Mouse (Mus musculus): ENCODE measurements around the gene Pnmal1.

Gene Pnmal1

DNA sequence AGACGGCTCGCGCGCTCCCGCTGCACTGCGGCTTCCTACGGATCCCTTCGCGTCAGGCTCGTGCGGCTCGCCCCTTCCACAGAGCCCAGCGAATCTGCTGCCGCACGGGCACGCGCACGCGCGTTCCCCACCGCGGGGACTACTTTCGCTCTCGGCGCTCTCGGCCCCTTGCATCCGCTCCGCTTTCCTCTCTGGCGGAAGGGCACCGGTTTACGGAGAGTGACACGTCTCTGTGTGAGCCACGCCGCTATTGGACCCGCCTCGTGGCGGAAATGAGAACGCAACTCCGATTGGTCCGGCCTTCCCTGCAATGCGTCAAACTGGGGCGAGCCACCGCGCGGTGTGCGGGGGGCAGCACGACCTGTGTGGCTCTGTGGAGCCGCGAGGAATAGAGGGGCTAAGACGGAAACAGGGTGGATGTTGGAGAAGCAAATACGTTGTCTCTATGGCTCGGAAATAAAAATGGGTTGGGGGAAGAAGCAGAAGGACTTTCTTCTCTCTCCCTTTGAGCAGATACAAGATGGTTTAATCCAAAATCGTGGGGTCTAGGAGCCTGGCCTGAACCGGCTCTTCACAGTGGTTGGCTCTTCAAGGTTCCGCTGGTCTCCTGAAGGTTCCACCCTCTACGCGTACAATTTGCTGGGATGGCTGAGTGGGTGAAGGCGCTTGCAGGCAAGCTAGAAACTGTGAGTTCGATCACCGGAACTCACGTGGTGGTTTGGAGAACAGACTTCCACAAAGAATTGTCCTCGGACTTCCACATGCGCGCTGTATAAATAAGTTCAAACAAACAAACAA, 35.2 kb upstream of the Pnmal1 start, which contains the start of gene Calm3:
TSS of gene Calm3 (minus strand) at position 78 of the 798 bp plus-strand sequence.
- DNase-seq (ENCODE audit: low read depth, low spot score): peak; percentile 99

DNA sequence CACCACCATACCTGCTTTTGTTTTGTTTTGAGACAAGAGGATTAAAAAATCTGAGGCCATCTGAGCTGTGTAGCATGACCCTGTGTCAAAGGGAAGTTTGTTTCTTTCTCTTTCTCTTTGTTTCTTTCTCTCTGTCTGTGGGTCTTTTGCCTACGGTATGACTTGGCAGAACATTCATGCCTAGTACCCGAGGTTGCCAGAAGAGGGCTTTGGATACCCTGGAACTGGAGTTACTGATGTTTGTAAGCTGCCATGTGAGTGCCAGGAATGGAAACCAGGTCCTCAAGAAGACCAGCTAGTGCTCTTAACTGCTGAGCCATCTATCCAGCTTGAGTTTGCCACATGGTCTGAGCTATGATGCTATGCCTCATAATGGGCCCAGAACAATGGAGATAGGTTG, 31.1 kb upstream of the Pnmal1 start:
- DNase-seq (ENCODE audit: low read depth, low spot score): no peak

DNA sequence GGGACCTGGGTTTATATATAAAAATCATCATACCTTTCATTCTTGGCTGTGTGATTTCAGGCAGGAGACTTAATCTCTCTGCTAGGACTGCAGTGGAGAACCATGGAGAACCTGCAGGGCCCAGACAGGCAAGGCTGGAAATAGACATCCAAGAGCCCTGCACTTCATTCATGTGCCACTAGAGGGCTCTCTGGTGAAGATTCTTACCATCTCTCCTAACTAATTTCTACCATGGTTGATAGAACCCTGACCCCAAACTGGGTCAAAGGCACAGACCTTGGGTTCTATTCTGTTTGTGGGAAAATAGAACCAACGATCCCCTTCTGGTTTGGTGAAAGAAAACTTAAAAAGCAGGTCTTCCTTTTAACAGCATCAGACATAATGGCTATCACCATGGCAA, 28.6 kb upstream of the Pnmal1 start:
- DNase-seq (ENCODE audit: low read depth, low spot score): no peak

DNA sequence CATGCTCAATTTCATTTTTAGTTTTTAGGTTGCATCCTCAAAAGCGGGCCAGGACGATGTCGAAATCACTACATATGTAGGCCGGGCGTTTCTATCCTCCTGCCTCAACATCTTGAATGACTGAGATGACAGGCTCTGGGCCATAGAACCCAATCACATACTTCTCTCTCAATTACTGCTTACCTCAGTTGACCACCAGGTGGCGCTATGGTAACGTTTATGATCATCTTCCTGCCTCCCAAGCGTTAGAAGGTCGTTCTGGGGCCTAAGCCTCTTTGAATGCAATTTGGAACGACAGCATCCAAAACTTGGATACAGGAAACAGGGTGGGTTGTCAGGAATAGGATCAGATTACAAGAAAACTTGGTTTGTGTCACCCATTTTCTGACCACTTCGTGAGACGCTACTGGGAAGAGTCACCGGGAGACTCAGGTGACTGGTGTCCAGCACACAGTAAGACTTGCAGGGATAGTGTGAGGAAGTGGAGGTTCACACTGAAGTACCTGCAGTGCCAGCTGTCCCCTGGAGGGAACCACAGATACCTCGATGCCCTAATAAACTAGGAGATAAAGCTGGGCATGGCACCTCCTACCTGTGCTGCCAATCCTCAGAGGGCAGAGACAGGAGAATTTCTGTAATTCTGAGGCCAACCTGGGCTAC, 27.4 kb upstream of the Pnmal1 start:
- DNase-seq (ENCODE audit: low read depth, low spot score): no peak

DNA sequence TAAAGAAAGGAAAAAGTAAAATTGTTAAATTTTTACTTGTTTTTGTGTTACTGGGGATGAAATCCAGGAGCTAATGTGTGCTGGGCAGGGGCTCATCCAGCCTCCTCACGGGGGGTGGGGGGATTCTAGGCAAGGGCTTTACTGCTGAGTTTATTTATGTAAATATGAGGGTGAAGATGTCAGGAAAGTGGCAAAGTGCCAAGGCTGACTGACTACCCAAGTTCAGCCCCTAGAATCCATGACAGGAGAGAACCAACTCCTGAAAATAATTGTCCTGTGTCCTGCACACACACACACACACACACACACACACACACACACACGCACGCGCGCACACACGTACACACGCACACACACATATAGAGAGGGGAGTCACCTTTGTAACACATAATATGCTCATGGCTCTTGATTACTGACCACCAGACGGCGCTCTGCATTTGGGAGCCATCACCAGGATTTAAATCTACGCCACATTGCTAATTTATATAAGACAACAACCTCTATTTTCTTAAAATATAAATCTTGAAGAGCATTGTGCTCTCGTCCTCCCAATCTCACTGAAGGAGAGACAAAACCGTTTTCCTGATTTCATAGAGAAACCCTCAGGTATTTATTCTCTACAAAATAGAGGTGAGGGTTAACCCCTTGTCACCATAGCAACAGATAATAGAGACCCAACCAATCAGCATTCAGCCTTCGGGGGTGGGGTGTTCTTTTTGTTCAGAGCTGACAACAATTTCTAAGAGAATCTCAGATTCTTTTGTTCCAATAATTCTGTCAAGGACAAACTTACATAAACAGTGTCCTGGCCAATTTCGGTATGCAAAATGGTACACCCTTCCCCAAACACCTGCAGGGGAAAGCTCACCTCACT, 26.5 kb upstream of the Pnmal1 start:
- no peak for DNase-seq (ENCODE audit: low read depth, low spot score)

DNA sequence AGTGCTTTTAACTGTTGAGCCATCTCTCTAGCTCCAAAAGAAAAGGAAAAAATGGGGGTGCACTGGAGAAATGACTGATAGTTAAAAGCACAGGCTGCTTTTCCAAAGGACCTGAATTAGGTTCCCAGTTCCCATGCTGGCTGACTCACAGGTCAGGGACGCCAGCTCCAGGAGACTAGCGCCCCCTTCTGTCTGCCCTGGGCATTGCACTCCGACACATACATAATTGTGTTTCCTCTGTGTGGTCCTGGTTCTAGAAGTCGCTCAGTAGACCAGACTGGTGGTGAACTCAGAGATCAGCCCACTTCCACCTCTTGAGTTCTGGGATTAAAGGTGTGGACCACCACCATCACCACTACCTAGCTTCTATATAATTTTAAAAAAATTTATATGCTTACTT, 22.2 kb upstream of the Pnmal1 start:
- no peak for DNase-seq (ENCODE audit: low read depth, low spot score)

DNA sequence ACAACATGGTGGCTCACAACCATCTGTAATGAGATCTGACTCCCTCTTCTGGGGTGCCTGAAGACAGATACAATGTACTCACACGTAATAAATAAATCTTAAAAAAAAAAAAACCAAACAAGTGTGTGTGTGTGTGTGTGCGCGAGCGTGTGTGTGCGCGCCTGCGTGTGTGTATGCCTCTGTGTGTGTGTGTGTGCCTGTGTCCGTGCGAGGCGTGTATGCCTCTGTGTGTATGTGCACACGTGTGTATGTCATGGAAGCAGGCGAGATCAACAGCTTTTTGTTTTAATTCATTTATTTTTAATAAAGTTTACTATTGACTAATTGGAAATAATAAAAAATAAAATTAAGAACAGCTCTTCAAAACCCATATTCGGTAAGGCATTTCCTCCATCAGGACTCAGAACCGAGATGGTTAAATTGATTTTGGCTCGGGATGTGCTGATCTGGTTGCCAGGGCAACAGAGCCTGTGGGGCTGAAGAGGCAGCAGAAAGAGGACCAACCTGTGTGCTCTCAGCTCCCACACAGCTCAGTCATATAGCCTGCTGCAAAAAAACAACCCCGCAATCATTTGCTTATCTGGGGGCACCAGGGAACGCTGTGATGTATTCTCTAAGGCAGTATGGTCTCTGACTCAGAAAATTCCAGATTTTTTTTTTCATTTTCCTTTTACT, 21.2 kb upstream of the Pnmal1 start:
- no peak for DNase-seq (ENCODE audit: low read depth, low spot score)

DNA sequence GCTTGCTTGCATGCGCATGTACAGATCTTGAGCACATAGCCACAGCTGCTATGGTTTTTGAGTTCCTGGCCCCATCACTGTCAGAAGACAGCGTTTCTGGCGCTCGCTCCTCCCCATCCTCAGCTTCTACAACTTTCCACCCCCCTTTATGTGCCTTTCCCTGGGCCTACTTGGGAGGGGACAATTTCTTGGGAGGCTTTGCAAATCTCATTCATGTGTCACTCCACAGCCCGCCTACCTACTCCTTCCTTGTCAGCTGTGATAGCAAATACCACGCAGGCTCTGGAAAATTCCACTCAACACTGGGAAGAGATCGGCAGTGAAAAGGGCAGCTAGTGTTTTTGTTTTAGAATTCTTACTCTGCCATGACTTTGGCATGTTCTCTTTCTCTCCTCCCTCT, 19.2 kb upstream of the Pnmal1 start:
- DNase-seq (ENCODE audit: low read depth, low spot score): no peak

DNA sequence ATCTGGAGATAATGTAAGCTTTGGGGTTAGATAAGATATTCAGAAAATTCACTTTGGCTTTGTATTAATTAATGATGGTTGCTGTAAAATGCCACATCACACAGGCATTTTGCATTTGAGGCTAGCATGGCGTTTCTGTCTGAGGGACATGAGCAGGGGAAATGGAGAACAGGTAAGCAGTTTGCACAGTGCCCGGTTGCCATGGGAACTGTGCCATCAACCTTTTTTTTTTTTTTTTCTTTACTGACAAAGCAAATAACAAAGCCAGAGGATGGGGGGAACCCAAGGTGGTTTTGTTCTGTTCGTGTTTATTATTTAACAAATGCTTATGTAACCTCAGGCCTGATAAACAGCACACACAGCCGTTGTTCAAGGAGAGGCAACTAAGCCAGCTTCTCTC, 16.6 kb upstream of the Pnmal1 start:
- no peak for DNase-seq (ENCODE audit: low read depth, low spot score)

DNA sequence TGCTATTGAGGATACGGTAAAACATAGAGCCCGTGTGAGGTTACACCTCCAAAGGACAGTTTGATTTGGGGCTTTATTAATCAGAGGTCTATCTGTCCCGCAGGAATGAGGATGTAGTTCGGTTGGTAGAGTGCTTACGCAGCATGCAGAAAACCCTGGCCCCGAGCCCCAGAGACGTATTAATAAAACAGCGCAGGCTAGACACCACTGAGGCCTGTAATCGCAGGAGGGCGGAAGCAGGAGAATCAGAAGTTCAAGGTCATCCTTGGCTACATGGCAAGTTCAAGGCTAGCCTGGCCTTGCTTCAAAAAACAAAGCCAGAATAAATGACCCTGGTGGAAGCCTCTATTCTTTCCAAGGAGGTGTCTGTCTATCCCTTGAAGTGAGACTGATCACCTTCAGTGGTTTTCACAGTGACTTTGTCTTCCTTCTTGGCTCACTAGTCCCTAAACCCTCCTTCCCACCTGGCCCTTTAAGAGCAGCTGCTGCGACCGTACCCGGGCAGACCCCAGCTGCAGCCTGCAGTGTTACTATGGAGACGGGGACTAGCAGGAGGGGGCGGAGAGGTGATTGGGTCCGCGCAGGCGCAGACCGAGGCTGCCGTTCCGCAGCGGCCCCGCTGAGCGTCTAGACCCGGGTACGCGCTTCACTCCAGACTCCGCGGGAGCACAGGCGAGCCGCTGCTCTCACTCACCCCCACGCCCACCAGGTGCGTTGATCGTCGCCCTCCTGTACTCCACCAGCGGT, 15.2 kb upstream of the Pnmal1 start, which contains the start of gene Pnmal2:
TSS of gene Pnmal2 (plus strand) at position 622 of the 747 bp plus-strand sequence.
- DNase-seq (ENCODE audit: low read depth, low spot score): peak; percentile 87

DNA sequence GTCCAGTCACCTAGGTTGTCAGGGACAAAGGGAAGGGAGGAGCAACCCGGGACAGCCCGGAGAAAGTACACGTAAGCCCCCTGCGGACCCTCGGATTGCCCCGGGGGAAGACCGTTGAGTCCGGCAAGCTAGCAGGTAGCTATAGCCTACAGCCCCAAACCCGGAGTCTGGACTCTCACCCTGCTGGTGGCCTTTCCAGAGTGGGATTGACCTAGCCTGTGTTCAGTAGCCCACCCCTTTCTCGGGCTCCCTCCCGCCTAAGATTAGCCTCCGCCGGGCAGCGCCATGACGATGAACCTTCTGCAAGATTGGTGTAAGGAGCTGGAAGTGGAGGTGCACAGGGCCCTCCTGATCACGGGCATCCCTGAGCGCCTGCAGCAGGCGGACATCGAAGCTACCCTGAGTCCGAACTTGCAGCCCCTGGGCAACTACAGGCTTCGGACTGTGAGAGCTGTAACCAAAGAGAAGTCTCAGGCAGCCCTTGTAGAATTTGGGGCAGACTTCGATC, 14.6 kb upstream of the Pnmal1 start:
- no peak for DNase-seq (ENCODE audit: low read depth, low spot score)

DNA sequence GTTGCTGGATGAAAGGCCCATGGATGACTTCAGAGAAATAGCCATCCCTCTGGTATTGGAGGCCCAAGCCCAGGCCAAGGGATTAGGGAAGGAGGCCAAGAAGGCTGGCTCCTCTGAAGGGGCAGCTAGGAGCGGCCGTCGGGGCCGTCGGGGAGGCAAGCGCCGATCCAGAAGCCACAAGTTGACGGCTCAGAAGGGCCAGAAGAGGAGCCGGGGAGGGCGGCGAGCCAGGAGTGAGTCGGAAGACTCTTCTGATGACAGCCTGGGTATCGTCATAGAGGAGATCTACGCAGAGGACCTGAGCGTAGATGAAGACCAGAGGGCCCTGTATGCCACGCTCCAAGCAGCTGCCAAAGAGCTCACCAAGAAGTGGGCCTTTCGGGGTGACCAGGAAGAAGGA, 14.1 kb upstream of the Pnmal1 start:
- no peak for DNase-seq (ENCODE audit: low read depth, low spot score)

DNA sequence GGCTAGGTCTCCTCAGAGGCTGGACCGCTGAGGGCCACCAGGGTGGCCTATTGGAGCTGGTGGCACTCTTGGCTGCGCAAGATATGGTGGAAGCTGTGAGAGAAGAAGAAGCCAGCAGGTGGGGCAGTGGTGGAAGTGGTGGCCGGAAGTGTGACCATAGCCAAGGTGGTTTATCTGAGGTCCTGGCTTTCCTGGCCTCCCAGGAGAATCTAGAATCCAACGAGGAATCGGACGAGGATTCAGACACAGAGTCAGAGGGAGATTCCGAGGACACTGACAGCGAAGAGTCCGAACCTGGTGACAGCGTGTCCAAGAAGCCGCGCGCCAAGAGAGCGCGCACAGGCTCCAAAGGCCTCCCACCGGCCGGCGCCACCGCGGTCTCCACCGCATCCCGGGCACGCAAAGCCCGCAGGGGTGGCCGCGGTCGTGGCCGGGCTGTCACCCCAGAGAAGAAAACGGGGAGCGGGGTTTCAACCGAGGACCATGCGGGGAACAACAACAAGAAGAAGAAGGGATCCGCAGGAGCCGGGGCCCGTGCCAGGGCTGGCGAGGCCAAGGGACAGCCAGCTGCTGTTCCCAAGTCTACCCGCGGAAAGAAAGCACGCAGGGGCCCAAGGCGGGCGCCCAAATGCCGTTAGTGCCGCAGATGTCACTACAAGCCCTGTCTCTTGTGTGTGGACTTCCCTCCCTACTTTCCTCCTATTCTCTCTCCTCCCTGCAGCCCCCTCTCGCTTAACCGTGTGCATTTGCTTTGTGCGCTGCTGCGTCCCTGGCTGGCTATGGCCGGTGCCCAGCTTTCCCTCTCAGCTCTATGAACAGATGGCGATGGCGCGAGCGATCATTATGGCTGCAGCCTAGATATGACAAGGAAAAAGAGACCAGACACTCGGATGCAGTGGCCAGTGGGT, 12.8 kb upstream of the Pnmal1 start:
- no peak for DNase-seq (ENCODE audit: low read depth, low spot score)

DNA sequence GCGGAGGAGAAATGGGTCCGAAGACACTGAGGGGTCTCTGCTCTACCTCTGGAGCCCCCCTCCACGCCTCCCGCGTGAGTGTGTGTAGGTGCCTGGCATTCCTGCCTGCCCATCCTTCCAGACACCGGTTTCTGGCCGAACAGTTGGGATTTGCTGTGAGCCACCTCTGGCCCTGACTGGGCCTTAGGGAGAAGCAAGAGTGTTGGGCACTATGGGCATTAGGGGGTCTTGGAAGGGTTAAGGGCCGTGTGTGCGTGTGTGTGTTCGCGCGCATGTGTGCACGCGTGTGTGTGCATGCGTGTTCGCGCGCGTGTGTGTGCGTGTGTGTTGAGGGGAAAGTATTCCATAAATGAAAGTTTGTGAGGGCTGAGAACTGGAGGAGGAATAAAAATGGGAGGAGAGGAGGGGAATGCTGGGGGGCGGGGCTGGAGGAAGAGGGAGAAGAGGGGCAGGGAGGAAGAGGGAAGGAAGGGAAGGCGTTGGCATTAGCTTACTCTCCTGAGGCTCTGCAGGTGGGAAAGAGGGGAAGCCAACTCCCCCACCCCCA, 12.1 kb upstream of the Pnmal1 start:
- no peak for DNase-seq (ENCODE audit: low read depth, low spot score)

DNA sequence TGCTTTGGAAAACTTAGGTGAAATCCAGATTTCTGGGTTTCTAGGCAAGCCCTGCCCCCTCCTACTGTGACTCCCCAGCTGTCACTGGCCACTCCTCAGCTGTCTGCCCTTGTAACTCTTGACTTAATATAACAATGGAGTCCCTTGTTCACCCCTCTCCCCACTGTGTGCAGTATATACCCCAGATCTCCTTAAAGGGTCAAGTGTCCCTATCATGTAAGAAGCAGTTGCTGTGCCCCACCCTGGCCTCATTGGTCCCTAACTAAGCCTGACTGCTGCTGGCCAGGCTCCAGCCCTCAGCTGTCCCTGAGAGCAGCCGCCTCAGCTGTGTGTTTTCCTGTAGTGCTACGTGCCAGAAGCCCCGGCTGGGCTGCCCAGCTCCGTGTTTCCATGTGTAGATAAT, 11.5 kb upstream of the Pnmal1 start:
- DNase-seq (ENCODE audit: low read depth, low spot score): no peak

DNA sequence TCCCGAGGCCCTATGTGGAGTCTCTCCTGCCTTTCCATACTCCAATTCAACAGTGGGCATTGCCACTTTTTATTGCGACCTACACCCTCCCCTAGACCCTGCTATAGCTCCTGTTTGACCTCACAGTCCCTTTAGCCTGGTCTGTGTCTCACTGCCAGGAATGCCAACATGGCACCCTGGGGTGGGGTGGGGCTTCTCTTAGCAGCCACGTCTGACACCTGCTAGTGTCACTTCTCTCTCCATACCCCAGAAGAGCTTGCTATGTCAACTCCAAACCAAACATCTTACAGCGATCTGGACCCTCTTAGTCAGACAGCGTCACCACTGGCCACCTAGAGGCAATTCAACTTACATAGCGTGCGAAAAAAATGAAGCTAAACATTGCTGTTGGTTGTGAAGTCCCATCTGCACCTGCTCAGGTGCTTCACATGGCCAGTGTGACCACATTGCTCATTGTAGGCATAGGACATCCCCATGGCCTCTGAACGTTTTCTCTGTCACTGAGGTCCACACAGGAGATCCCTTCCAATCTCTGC, 10.5 kb upstream of the Pnmal1 start:
- no peak for DNase-seq (ENCODE audit: low read depth, low spot score)

DNA sequence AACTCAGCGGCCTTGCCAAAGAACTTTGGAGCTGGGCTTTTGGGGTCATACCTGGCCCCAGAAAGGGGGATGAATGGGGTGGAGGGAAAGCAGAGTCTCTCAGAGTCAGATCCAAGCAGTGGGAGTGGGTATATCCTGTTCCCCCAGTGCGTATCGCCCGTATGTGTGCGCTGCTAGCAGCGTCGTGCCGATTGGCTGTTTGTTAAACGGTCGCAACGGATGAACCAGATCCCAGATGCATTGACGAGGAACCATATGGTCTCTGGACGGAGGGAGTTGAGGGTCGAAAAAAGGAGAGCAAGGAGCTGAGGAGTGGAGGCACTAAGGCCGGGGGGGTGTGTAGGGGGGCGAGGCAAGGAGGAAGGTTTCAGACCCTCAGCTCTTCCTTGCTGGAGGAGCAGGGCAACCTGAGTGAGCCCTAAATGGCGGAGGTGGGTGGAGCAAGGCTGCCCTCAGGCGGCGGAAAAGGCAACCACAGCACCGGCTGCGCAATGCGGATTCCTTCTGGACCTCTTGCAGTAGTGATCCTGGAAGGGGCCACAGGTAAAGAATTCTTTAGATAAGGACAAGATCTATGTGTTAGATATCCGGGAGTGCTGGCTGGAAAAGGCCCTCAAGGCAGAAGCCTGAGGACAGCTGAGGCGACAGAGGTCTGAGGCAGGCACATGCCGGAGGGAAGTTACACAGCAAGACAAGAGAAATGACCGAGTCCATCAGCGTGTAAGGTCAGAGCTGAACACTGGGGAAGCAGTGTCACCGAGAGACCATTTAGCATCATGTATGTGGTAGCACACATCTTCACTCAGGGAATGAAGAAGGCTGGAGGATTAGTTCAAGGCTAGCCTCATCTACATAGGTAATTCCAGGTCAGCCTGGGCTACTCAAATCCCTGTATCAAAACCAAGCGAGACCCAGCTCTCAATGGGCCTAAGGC, 9.3 kb upstream of the Pnmal1 start:
- DNase-seq (ENCODE audit: low read depth, low spot score): no peak

Measured in brain, embryonic 18.5 days (tissue).